Mouse (Mus musculus) liver, embryonic 14.5 days (tissue): ENCODE measurements around the gene Ildr2. TPM values are rescaled to one million over a fixed set of nuclear protein-coding genes. Genes with fewer than 3 reads are reported as not detected.

Experiments used
- ATAC-seq: fragments of 200-750 bp; cut with Nextera tagmentation; 2 replicates; pipeline ENCODE4 v1.8.0; 2017; ENCODE audit warnings: moderate number of reproducible peaks, mild to moderate bottlenecking, moderate library complexity; ENCODE audit not compliant: insufficient read depth
- DNase-seq, 3 experiments: peaks; one replicate each; pipeline ENCODE4 v3.0.0-alpha.2; 2012 to 2013; ENCODE audit warnings: low read depth in 3 of 3, low spot score in 3 of 3
- H3K27ac ChIP-seq: fragments of 300-500 bp; sonication (generic); 2 replicates; pipeline ENCODE4 v1.5.1; 2014; ENCODE audit warnings: moderate library complexity, mild to moderate bottlenecking, control low read depth, inconsistent platforms
- H3K27me3 ChIP-seq: fragments of 300-500 bp; sonication (generic); 2 replicates; pipeline ENCODE4 v1.6.1; 2014; ENCODE audit warnings: mild to moderate bottlenecking, low read length, moderate library complexity; ENCODE audit not compliant: control insufficient read depth, insufficient read depth
- H3K36me3 ChIP-seq: fragments of 300-500 bp; sonication (generic); replicated peaks from 2 replicates; pipeline ENCODE4 v1.6.1; 2014; ENCODE audit warnings: low read depth; ENCODE audit not compliant: control insufficient read depth, insufficient read depth
- H3K4me1 ChIP-seq, 2 experiments: fragments of 200-500 bp in 1 of 2; fragments of 300-500 bp in 1 of 2; sonication (generic) in 1 of 2; replicated peaks; 2 replicates each; pipeline ENCODE4 v1.6.1; 2012 to 2014; ENCODE audit warnings: antibody characterized with exemption in 1 of 2, inconsistent platforms in 1 of 2, low read length in 1 of 2; ENCODE audit not compliant: control insufficient read depth in 2 of 2, insufficient read depth in 2 of 2
- H3K4me2 ChIP-seq: fragments of 300-500 bp; sonication (generic); 2 replicates; pipeline ENCODE4 v1.6.1; 2014; ENCODE audit warnings: low read depth, mild to moderate bottlenecking, control low read depth, moderate library complexity
- H3K4me3 ChIP-seq, 2 experiments: fragments of 200-500 bp in 1 of 2; fragments of 300-500 bp in 1 of 2; sonication (generic) in 1 of 2; 2 replicates each; pipeline ENCODE4 v1.5.1; 2012 to 2014; ENCODE audit warnings: low read depth in 2 of 2, low read length in 2 of 2, mild to moderate bottlenecking in 2 of 2, control low read depth in 1 of 2, inconsistent platforms in 1 of 2, moderate library complexity in 1 of 2; ENCODE audit not compliant: insufficient read depth in 1 of 2
- H3K9ac ChIP-seq: fragments of 300-500 bp; sonication (generic); replicated peaks from 2 replicates; pipeline ENCODE4 v1.6.1; 2014; ENCODE audit warnings: mild to moderate bottlenecking, control low read depth, moderate library complexity
- H3K9me3 ChIP-seq: fragments of 300-500 bp; sonication (generic); 2 replicates; pipeline ENCODE4 v1.6.1; 2016; ENCODE audit warnings: low read length, mixed read lengths; ENCODE audit not compliant: control insufficient read depth
- CTCF ChIP-seq: IDR thresholded peaks from 2 replicates; pipeline ENCODE4 v1.5.1; 2016; ENCODE audit warnings: antibody characterized with exemption, low read depth, control low read depth
- EP300 ChIP-seq: IDR thresholded peaks from 2 replicates; pipeline ENCODE4 v1.6.1; 2016; ENCODE audit warnings: antibody characterized with exemption, low read depth
- WGBS: fragments of 180-500 bp; shearing (Covaris S2); extraction: QIAGEN DNeasy Blood & Tissue Kit; methylation state at CpG from one replicate; pipeline ENCODE4 v1.1.7; 2014; ENCODE audit not compliant: insufficient replicate concordance; 5-methylcytosine and 5-hydroxymethylcytosine counted together
- polyA plus RNA-seq, 2 experiments: library from polyadenylated mRNA; depleted of rRNA in 1 of 2; stranded (reverse) in 1 of 2; unstranded in 1 of 2; fragments of >200 nt; fragmentation: Nextera tagmentation in 1 of 2; extraction: Ambion mirVana in 1 of 2; gene quantifications; 2 replicates each; pipeline versions ENCODE4 v1.2.1 to v1.2.3; 2012 to 2014

The Ildr2 gene
- polyA plus RNA-seq, 2 experiments = 0.03 TPM; not detected in 1

- H3K27ac ChIP-seq = no peak overlapping the region
- no peak overlapping the region for H3K4me2 ChIP-seq
- H3K27me3 ChIP-seq = no peaks in the 10 kb centered on the region
- H3K4me1 ChIP-seq = no peaks in the 10 kb centered on the region
- H3K4me3 ChIP-seq = no peak overlapping the region
- 57% methylated on average over 2 of the region's 2 CpGs for WGBS
- ATAC-seq (no peak), DNase-seq (no peak)
- no peaks in the 10 kb centered on the region for H3K36me3 ChIP-seq
- no peak for TF ChIP-seq EP300
- no peak for TF ChIP-seq CTCF
- H3K9me3 ChIP-seq = no peaks in the 10 kb centered on the region
- H3K9ac ChIP-seq = no peak overlapping the region
Measured at GRCm38 (mm10) chr1:166298884-166299283, 44.9 kb downstream of the Ildr2 start.

- no peak overlapping the region for H3K27ac ChIP-seq
- no peaks in the 10 kb centered on the region for H3K4me1 ChIP-seq
- no peaks in the 10 kb centered on the region for H3K9me3 ChIP-seq
- no peaks in the 10 kb centered on the region for H3K36me3 ChIP-seq
- no peak overlapping the region for H3K9ac ChIP-seq
- no peaks in the 10 kb centered on the region for H3K27me3 ChIP-seq
- DNase-seq (no peak), ATAC-seq (no peak)
- no peak for TF ChIP-seq CTCF
- no peak for TF ChIP-seq EP300
- H3K4me3 ChIP-seq = no peak overlapping the region
- whole genome bisulfite sequencing = 49% methylated on average over 8 of the region's 8 CpGs
- H3K4me2 ChIP-seq = no peak overlapping the region
Measured at GRCm38 (mm10) chr1:166299821-166300220, 45.9 kb downstream of the Ildr2 start.

- ATAC-seq = no peak
- 45% methylated on average over 3 of the region's 3 CpGs for WGBS
Measured at GRCm38 (mm10) chr1:166300526-166300925, 46.6 kb downstream of the Ildr2 start.

GRCm38 (mm10) chr1:166304352-166305240 lies 50.7 kb downstream of the Ildr2 start:
- no peak overlapping the region for H3K9ac ChIP-seq
- H3K9me3 ChIP-seq = no peaks in the 10 kb centered on the region
- WGBS = 53% methylated on average over 8 of the region's 8 CpGs
- no peak overlapping the region for H3K4me2 ChIP-seq
- no peaks in the 10 kb centered on the region for H3K4me1 ChIP-seq
- no peak for TF ChIP-seq CTCF
- no peak for TF ChIP-seq EP300
- no peak overlapping the region for H3K4me3 ChIP-seq
- ATAC-seq (no peak), DNase-seq (no peak)
- no peaks in the 10 kb centered on the region for H3K36me3 ChIP-seq
- H3K27me3 ChIP-seq = peaks cover 16% of the 10 kb centered on the region
- H3K27ac ChIP-seq = no peak overlapping the region

More at GRCm38 (mm10) chr1:166300526-166300925, 46.6 kb downstream of the Ildr2 start:
- no peak for DNase-seq
- H3K9ac ChIP-seq = no peak overlapping the region
- H3K4me3 ChIP-seq = no peak overlapping the region
- H3K9me3 ChIP-seq = no peaks in the 10 kb centered on the region
- H3K36me3 ChIP-seq = no peaks in the 10 kb centered on the region
- H3K4me1 ChIP-seq = no peaks in the 10 kb centered on the region
- no peak overlapping the region for H3K4me2 ChIP-seq
- TF ChIP-seq EP300 (no peak), CTCF (no peak)
- H3K27me3 ChIP-seq = no peaks in the 10 kb centered on the region
- no peak overlapping the region for H3K27ac ChIP-seq

GRCm38 (mm10) chr1:166308471-166308850 lies 54.5 kb downstream of the Ildr2 start:
- no peaks in the 10 kb centered on the region for H3K9me3 ChIP-seq
- no peak overlapping the region for H3K4me2 ChIP-seq
- no peaks in the 10 kb centered on the region for H3K36me3 ChIP-seq
- WGBS = 11% methylated on average over 5 of the region's 5 CpGs
- H3K27me3 ChIP-seq = peaks cover 19% of the 10 kb centered on the region
- no peaks in the 10 kb centered on the region for H3K4me1 ChIP-seq
- ATAC-seq (no peak), DNase-seq (no peak)
- no peak overlapping the region for H3K27ac ChIP-seq
- no peak overlapping the region for H3K4me3 ChIP-seq
- TF ChIP-seq CTCF = no peak
- no peak for TF ChIP-seq EP300
- no peak overlapping the region for H3K9ac ChIP-seq
